Mouse (Mus musculus): Measurements from ENCODE around the gene Slc16a8. TPM values are rescaled to one million over a fixed set of nuclear protein-coding genes. Genes with fewer than 3 reads are reported as not detected.
"Not testable (repeated sequence)": the region's sequence is repeated elsewhere in the genome, so short reads cannot be mapped to it uniquely, and the experiment has no call there.

The Slc16a8 gene
- total RNA-seq, 2 experiments from 2014 or later = 0.17 TPM; not detected in 1

DNA sequence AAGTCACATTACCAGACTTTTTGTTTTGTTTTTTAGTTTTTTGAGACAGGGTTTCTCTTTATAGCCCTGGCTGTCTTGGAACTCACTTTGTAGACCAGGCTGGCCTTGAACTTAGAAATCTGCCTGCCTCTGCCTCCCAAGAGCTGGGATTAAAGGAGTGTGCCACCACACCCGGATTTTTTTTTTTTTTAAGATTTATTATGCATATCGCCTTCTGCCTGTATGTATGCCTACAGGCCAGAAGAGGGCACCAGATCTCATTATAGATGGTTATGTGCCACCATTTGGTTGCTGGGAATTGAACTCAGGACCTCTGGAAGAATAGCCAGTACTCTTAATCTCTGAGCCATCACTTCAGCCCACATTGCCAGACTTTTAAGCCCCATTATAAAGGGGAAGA lies 28.8 kb downstream of the Slc16a8 start:
- intact Hi-C loops (cut with DNase I) = loop anchor here (10.0 kb wide), 1 partner anchor 429 kb away; the partner anchor contains the start of genes Cby1 and Fam227a
- not testable (repeated sequence) for DNase-seq (ENCODE audit: low spot score in 2 of 2)

DNA sequence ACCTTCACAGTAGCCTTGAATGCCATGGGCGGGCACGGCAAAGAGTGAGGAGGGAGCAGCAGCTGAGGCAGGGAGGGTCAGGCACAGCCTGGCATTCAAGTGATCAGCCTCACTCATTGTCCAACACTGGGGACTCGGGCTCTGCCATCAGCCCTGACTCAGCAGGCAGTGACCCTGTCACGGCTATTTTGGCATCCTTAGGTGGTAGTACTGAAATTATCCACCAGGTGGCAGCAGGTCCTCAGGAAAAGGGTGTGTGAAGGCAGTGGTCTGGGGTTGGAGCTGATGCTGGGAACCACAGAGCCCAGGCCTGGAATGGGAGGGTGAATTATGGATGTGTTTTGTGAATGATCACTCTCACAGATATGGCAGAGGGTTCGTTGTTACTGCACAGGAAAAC lies 29.9 kb downstream of the Slc16a8 start:
- DNase-seq (ENCODE audit: low spot score in 2 of 2) = peak; percentile 75 to 85

DNA sequence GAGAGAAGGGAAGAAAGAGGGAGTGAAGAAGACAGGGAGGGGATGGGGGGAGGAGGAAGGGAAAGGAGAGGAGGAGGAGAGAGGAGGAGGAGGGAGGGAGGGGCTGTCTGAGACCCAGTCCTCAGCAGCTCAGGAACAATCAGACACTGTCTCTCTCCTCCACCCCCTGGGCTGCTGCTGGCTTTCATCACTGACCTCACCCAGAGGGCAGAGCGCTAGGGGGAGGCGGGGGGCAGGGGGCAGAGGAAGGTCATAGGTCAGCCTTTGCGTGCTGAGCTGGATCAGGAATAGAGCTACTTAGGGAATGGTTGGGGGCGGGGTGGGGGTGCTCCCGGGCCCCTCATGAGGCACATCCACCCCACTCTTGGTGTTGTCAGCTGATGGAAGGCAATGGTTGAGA lies 30.9 kb downstream of the Slc16a8 start:
- intact Hi-C loops (cut with DNase I) = loop anchor here (10.0 kb wide), 1 partner anchor 431 kb away; the partner anchor contains the start of genes Cby1 and Fam227a
- DNase-seq (ENCODE audit: low spot score in 2 of 2) = no peak

More for the DNA sequence above, 29.9 kb downstream of the Slc16a8 start:
- intact Hi-C loops (cut with DNase I) = loop anchor here (10.0 kb wide), 1 partner anchor 430 kb away; the partner anchor contains the start of genes Cby1 and Fam227a

DNA sequence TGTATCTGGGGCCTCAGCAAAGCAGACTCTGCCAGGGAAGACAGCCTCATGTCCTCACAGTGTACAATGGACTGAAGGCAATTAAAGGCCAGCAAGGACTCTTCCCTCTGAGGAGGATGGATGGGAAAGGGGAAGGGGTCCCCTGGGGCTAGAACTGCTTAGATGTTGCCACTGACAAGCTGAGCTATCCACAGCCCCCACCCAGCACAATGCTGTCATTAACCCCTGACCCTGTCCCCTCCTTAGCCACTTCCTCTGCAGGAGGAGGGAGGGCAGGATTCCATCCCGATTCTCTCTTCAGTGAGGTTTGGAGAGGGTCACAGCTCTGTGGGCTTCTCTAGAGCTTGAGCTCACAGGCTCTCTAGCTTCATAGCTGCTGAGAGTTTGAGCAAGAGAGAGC lies 35.0 kb downstream of the Slc16a8 start:
- intact Hi-C loops (cut with DNase I) = no loop called here
- no peak for DNase-seq (ENCODE audit: low spot score in 2 of 2)

DNA sequence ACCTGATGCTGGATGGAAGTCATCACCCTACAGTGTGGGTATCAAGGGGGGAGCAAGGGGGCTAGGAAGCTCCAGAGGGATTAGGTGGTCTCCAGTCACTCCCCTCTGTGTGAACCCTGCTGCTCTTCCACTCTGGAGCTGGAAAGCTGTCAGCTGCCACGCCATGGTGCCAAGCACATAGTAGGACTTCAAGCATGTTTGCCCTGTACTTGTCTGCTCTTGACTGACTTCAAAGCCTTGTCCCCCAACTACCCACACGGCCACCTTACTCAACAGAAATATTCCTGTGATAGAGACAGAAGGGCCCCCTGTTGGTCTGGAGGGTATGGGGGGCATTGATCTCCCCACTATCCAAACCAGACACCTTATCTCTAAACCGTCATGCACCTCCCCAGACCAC lies 38.4 kb downstream of the Slc16a8 start:
- no peak for DNase-seq (ENCODE audit: low spot score in 2 of 2)
- intact Hi-C loops (cut with DNase I) = no loop called here

DNA sequence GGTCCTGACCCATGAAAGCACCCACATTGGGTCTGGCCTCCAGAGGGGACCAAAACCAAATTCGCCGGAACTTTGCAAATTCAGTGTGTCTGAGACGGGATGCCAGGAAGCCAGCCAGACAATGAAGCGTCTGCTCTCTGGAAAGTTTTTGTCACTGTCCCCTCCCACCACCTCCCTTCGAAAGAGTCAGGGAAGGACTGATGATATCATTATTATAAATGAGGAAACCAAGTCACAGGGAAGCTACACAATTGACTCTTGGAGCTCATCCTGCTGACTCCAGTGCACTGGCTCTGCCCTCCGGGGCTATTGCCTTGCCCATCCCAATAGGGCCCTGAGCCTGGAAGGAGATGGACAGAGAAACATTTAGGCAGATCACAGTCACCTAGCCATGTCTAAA lies 41.0 kb downstream of the Slc16a8 start:
- DNase-seq (ENCODE audit: low spot score in 2 of 2) = no peak
- intact Hi-C loops (cut with DNase I) = no loop called here

DNA sequence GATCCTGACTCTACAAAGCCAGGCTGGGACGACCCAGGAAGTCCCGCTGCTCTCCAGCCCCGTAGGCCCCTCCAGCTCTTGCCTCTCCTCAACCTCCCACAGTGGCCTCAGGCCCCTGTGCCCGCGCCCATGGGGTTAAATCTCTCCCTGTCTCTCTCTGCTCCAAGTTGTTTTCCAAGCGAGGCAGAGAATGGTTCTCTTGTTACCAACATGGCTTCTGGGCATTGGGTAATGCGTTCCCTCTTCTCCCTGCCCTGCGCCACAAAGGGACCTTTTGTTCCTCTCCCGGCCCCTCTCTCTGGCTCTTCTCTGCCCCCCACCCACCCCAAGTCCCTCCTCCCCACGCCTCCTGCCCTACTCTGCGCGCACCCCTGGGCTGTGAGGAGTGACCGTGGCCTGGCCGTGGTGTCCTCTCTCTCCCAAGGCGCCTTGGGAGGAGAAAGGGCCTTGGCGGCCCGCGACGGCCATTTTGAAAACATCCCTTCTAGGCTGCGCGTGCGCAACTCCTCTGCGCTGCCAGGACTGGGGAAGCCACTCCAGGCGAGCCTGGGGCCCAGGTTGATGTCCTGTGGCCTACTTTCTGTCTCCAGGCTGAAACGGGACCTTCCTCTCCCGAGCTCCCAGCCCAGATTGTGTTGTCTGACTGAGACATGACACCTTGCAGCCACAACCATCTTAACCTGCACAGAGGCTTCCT lies 41.7 kb downstream of the Slc16a8 start:
- DNase-seq (ENCODE audit: low spot score in 2 of 2) = no peak
- intact Hi-C loops (cut with DNase I) = no loop called here

DNA sequence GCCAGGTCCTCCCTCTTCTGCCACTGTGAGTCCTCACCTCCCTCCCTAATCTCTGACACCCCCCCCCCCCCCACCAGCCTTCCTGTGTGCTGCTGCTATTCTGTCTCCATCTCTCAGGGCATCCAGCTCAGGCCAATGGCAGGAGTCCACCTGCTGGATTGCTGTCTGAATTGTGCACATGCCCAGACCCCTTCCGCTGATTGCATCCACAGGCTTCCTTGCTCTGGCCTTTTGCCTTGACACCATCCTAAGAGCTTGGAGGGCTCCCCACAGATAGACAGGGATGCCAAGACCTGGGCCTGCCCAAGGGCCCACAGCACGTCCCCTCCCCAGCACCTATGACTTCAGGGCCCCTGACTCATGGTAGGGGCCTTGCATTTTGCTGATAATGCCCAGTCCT lies 44.2 kb downstream of the Slc16a8 start:
- intact Hi-C loops (cut with DNase I) = no loop called here

DNA sequence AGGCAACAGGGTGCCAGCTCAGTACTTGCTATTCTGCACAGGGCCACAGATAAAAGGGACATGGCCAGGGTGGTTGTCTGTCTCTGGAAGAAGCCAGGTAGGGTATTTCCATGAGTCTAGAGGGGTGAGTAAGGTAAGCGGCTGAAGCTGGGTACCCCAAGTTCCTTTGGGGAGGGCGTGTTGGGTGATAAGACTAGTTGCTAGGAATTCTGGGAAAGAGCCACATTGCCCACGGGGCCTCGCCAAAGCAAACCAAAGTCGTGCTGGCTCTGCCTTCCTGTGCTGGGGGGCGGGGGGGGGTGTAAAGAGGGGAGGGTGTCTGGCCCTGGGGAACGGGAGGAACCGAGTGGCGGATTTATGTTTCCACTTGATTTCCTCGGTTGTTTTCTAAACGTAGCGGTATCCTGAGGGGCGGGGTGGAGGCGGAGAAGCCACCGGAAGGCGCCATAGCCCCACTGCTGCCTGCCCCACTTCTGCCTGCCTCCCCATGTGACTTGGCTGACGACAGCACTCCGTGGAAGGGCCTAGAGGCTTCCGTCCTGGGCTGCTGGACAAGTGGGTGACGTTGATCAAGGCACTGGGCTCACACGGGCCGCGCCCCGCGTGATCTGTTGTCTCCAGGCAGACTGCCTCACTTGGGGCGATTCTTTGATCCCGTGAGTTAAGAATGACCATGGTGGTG lies 45.7 kb downstream of the Slc16a8 start:
- no peak for DNase-seq (ENCODE audit: low spot score in 2 of 2)
- intact Hi-C loops (cut with DNase I) = no loop called here

More for the DNA sequence above, 44.2 kb downstream of the Slc16a8 start:
- no peak for DNase-seq (ENCODE audit: low spot score in 2 of 2)

DNA sequence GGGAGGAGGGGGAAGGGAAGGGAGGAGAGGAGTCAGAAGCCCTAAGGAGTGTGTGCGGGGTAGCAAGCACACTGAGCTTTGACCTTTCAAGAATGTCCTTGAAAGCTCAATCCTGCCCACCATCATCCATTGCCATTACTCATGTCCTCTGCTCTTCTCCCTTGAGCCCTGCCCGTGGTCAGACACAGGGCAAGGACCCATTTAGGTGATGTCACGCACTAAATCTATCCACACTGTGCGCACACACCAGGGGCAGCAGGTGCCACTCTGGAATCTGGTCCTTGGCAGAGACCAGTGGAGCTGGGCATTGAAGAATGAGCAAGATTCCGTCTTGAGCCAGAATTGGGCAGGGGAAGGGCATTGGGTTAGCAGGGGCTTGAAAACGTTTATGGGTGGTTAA lies 46.4 kb downstream of the Slc16a8 start:
- intact Hi-C loops (cut with DNase I) = no loop called here
- no peak for DNase-seq (ENCODE audit: low spot score in 2 of 2)

DNA sequence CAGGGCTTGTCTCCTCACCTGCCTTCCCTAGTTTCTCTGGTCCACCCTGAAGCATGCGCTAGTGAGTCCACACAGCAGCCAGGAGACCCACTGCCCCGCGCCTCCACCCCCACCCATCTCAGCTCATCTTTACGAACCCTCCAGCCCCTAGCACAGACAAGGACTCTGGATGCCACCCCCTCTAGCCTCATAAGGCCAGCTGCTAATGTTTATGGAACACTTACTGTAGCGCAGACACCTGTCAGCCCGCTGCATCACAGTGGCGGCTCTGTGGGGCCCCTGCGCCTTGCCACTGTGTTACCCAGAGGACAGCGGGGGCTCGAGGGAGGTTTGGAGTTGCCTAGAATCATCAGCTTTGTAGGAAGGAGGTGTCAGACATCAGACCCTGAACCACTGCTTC lies 52.0 kb downstream of the Slc16a8 start:
- no peak for DNase-seq (ENCODE audit: low spot score in 2 of 2)
- intact Hi-C loops (cut with DNase I) = no loop called here

DNA sequence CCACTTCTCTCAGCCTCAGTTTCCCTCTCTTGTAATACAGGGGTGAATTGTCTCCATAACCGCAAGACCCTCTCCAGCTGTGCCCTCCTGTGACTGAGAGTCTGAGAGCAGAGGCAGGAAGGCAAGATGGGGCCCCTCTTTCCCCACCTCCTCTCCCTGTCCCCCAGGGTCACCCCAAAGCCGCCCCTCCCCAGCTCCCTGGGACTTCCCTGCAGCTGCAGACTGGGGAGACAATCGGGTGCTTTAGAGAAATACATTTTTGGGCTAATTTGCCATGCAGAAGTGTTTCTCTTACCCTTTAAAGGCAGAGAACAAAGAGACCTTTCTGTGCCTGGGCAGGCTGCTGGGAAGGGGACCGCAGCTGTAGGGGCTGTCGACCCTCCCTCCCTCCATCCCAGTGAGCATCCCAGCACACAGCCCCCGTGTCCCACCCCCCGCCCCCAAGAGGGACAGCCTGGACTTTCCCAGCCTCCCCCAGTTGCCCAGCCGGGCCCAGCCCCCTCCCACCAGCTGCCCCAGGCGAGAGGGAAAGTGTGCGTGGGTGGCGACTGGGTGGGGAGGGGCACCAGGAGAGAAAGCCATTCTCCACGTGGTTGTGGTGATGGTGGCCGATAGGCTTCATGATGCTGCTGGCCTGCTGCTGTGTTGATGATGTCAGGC lies 52.9 kb downstream of the Slc16a8 start:
- intact Hi-C loops (cut with DNase I) = no loop called here
- DNase-seq (ENCODE audit: low spot score in 2 of 2) = no peak

Other genes with a start within 250 kb of the Slc16a8 start
- 100 to 1,000 TPM in 1 of 2 experiments, 10 to 100 TPM in 1; 87.0 to 113 TPM for gene H1f0, start 226.3 kb downstream of the Slc16a8 start, total RNA-seq (2021)
- not detected for gene Galr3, start 212.9 kb downstream of the Slc16a8 start, total RNA-seq (2021)
- gene Ankrd54, start 191.9 kb downstream of the Slc16a8 start, total RNA-seq (2021) = 10 to 100 TPM; 14.1 to 19.0 TPM
- 10 to 100 TPM; 62.6 to 65.3 TPM for gene Eif3l, start 179.6 kb downstream of the Slc16a8 start, total RNA-seq (2021)
- gene Micall1, start 145.9 kb downstream of the Slc16a8 start, total RNA-seq (2021) = 10 to 100 TPM; 26.8 to 28.0 TPM
- gene Polr2f, start 113.8 kb downstream of the Slc16a8 start, total RNA-seq (2021) = 100 to 1,000 TPM in 1 of 2 experiments, 10 to 100 TPM in 1; 95.2 to 109 TPM
- 10 to 100 TPM; 12.6 to 13.2 TPM for gene 1700088E04Rik, start 113.5 kb downstream of the Slc16a8 start, total RNA-seq (2021)
- gene Sox10, start 89.5 kb downstream of the Slc16a8 start, total RNA-seq (2021) = 10 to 100 TPM; 29.2 to 29.8 TPM
- 10 to 100 TPM; 48.9 to 50.4 TPM for gene Pick1, start 25.6 kb downstream of the Slc16a8 start, total RNA-seq (2021)
- gene Gm49486, start 25.4 kb downstream of the Slc16a8 start, total RNA-seq (2021) = 1 to 10 TPM in 1 of 2 experiments, under 1 TPM in 1; 0.20 to 1.2 TPM
- gene Baiap2l2, start 30.8 kb upstream of the Slc16a8 start, total RNA-seq (2021) = 1 to 10 TPM; 3.5 to 4.5 TPM
- gene Pla2g6, start 73.6 kb upstream of the Slc16a8 start, total RNA-seq (2021) = 10 to 100 TPM; 21.7 to 25.9 TPM
- 1 to 10 TPM; 1.6 to 2.0 TPM for gene Maff, start 91.9 kb upstream of the Slc16a8 start, total RNA-seq (2021)
- gene Tmem184b, start 148.8 kb upstream of the Slc16a8 start, total RNA-seq (2021) = 10 to 100 TPM; 67.6 to 73.5 TPM
- 100 to 1,000 TPM; 135 to 154 TPM for gene Csnk1e, start 200.8 kb upstream of the Slc16a8 start, total RNA-seq (2021)

Measured in left cerebral cortex, postnatal 36 days (tissue).